Mouse (Mus musculus): ENCODE results near the gene C1qtnf3. TPM values are rescaled to one million over a fixed set of nuclear protein-coding genes. Genes with fewer than 3 reads are reported as not detected.

The C1qtnf3 gene
- total and polyA plus RNA-seq, 3 experiments = 0.27 TPM; not detected in 2

- Histone ChIP-seq H3K4me1 (ENCODE audit: control insufficient read depth, insufficient read depth, low read length) (no peaks in the 10 kb centered on the region), H3K27ac (no peak overlapping the region), H3K27me3 (ENCODE audit: control insufficient read depth, insufficient read depth, low read length) (no peaks in the 10 kb centered on the region), H3K36me3 (ENCODE audit: control insufficient read depth, insufficient read depth, low read length) (no peaks in the 10 kb centered on the region), H3K79me2 (replicated peaks; ENCODE audit: control insufficient read depth, insufficient read depth, low read length) (no peaks in the 10 kb centered on the region), H3K9ac (ENCODE audit: low read depth, low read length) (no peak overlapping the region), H3K4me3 (no peak overlapping the region)
- 64% methylated on average over 3 of the region's 3 CpGs for WGBS
- intact Hi-C loops (cut with DNase I) = no loop called here
- TF ChIP-seq POLR2A (IDR thresholded peaks at IDR 0.05; ENCODE audit: insufficient read depth, low read depth, low read length) (no peak), CTCF (IDR thresholded peaks at IDR 0.05) (no peak), EP300 (IDR thresholded peaks at IDR 0.05; ENCODE audit: insufficient read depth, low read depth, low read length) (no peak)
- DNase-seq = no peak
Measured at GRCm38 (mm10) chr15:10969439-10969838, 17.3 kb downstream of the C1qtnf3 start.

- TF ChIP-seq CTCF (IDR thresholded peaks at IDR 0.05) = no peak
- no peak for TF ChIP-seq EP300 (IDR thresholded peaks at IDR 0.05; ENCODE audit: insufficient read depth, low read depth, low read length)
- TF ChIP-seq POLR2A (IDR thresholded peaks at IDR 0.05; ENCODE audit: insufficient read depth, low read depth, low read length) = no peak
- no peak overlapping the region for H3K4me3 ChIP-seq
- 85% methylated on average over 5 of the region's 5 CpGs for WGBS
- no peak overlapping the region for H3K9ac ChIP-seq (ENCODE audit: low read depth, low read length)
- no peak overlapping the region for H3K27ac ChIP-seq
- no peaks in the 10 kb centered on the region for H3K27me3 ChIP-seq (ENCODE audit: control insufficient read depth, insufficient read depth, low read length)
- H3K4me1 ChIP-seq (ENCODE audit: control insufficient read depth, insufficient read depth, low read length) = no peaks in the 10 kb centered on the region
- no peaks in the 10 kb centered on the region for H3K79me2 ChIP-seq (replicated peaks; ENCODE audit: control insufficient read depth, insufficient read depth, low read length)
- H3K36me3 ChIP-seq (ENCODE audit: control insufficient read depth, insufficient read depth, low read length) = no peaks in the 10 kb centered on the region
- intact Hi-C loops (cut with DNase I) = no loop called here
- no peak for DNase-seq
Measured at GRCm38 (mm10) chr15:10970777-10971176, 18.6 kb downstream of the C1qtnf3 start.

- intact Hi-C loops (cut with DNase I) = no loop called here
- no peak overlapping the region for H3K4me3 ChIP-seq
- no peak for DNase-seq
- no peaks in the 10 kb centered on the region for H3K27me3 ChIP-seq (ENCODE audit: control insufficient read depth, insufficient read depth, low read length)
- H3K36me3 ChIP-seq (ENCODE audit: control insufficient read depth, insufficient read depth, low read length) = no peaks in the 10 kb centered on the region
- TF ChIP-seq POLR2A (IDR thresholded peaks at IDR 0.05; ENCODE audit: insufficient read depth, low read depth, low read length) (no peak), EP300 (IDR thresholded peaks at IDR 0.05; ENCODE audit: insufficient read depth, low read depth, low read length) (no peak), CTCF (IDR thresholded peaks at IDR 0.05) (no peak)
- H3K79me2 ChIP-seq (replicated peaks; ENCODE audit: control insufficient read depth, insufficient read depth, low read length) = no peaks in the 10 kb centered on the region
- H3K9ac ChIP-seq (ENCODE audit: low read depth, low read length) = no peak overlapping the region
- no peak overlapping the region for H3K27ac ChIP-seq
- no peaks in the 10 kb centered on the region for H3K4me1 ChIP-seq (ENCODE audit: control insufficient read depth, insufficient read depth, low read length)
Measured at GRCm38 (mm10) chr15:10977151-10977550, 25.0 kb downstream of the C1qtnf3 start.

- intact Hi-C loops (cut with DNase I) = loop anchor here (5.0 to 10.0 kb wide), 5 partner anchors 58 to 508 kb away; partner anchors contain the start of genes Adamts12, Brix1, Dnajc21 and Rad1
- Histone ChIP-seq H3K36me3 (ENCODE audit: control insufficient read depth, insufficient read depth, low read length) (no peaks in the 10 kb centered on the region), H3K27me3 (ENCODE audit: control insufficient read depth, insufficient read depth, low read length) (no peaks in the 10 kb centered on the region), H3K4me3 (no peak overlapping the region), H3K79me2 (replicated peaks; ENCODE audit: control insufficient read depth, insufficient read depth, low read length) (no peaks in the 10 kb centered on the region), H3K27ac (peak overlapping the region; percentile 98; the same call in 1 of the 2 replicates), H3K4me1 (ENCODE audit: control insufficient read depth, insufficient read depth, low read length) (no peaks in the 10 kb centered on the region), H3K9ac (ENCODE audit: low read depth, low read length) (no peak overlapping the region)
- DNase-seq = no peak
- 66% methylated on average over 2 of the region's 2 CpGs for WGBS
- TF ChIP-seq EP300 (IDR thresholded peaks at IDR 0.05; ENCODE audit: insufficient read depth, low read depth, low read length) (no peak), CTCF (IDR thresholded peaks at IDR 0.05) (no peak), POLR2A (IDR thresholded peaks at IDR 0.05; ENCODE audit: insufficient read depth, low read depth, low read length) (no peak)
Measured at GRCm38 (mm10) chr15:10980712-10981111, 28.6 kb downstream of the C1qtnf3 start.

- Histone ChIP-seq H3K4me3 (peak within 1 kb of the TSS; percentile 79), H3K79me2 (replicated peaks; ENCODE audit: control insufficient read depth, insufficient read depth, low read length) (no peaks in the 10 kb centered on the region), H3K27ac (peak within 1 kb of the TSS; percentile 98), H3K27me3 (ENCODE audit: control insufficient read depth, insufficient read depth, low read length) (no peaks in the 10 kb centered on the region), H3K9ac (ENCODE audit: low read depth, low read length) (peak within 1 kb of the TSS; percentile 73), H3K36me3 (ENCODE audit: control insufficient read depth, insufficient read depth, low read length) (no peaks in the 10 kb centered on the region), H3K4me1 (ENCODE audit: control insufficient read depth, insufficient read depth, low read length) (no peaks in the 10 kb centered on the region)
- TF ChIP-seq CTCF (IDR thresholded peaks at IDR 0.05) (peak; percentile 58), POLR2A (IDR thresholded peaks at IDR 0.05; ENCODE audit: insufficient read depth, low read depth, low read length) (peak; percentile 93), EP300 (IDR thresholded peaks at IDR 0.05; ENCODE audit: insufficient read depth, low read depth, low read length) (no peak)
- under 1% methylated on average over 51 of the region's 52 CpGs for WGBS
- DNase-seq = peak; percentile 91 to 95
- intact Hi-C loops (cut with DNase I) = loop anchor here (5.0 to 10.0 kb wide), 5 partner anchors 59 to 509 kb away; partner anchors contain the start of genes Adamts12, Brix1, Dnajc21 and Rad1
Measured at GRCm38 (mm10) chr15:10981377-10982063, 29.4 kb downstream of the C1qtnf3 start, which contains the start of gene Amacr. Amacr (plus strand) TSS chr15:10981756.

GRCm38 (mm10) chr15:10982064-10982435 is 29.9 kb downstream of the C1qtnf3 start:
- Histone ChIP-seq H3K79me2 (replicated peaks; ENCODE audit: control insufficient read depth, insufficient read depth, low read length) (no peaks in the 10 kb centered on the region), H3K27ac (peak overlapping the region; percentile 98), H3K36me3 (ENCODE audit: control insufficient read depth, insufficient read depth, low read length) (no peaks in the 10 kb centered on the region), H3K27me3 (ENCODE audit: control insufficient read depth, insufficient read depth, low read length) (no peaks in the 10 kb centered on the region), H3K9ac (ENCODE audit: low read depth, low read length) (peak overlapping the region; percentile 73), H3K4me3 (peak overlapping the region; percentile 79), H3K4me1 (ENCODE audit: control insufficient read depth, insufficient read depth, low read length) (no peaks in the 10 kb centered on the region)
- intact Hi-C loops (cut with DNase I) = loop anchor here (5.0 to 10.0 kb wide), 5 partner anchors 60 to 510 kb away; partner anchors contain the start of genes Adamts12, Brix1, Dnajc21 and Rad1
- WGBS = 5% methylated on average over 6 of the region's 6 CpGs
- no peak for TF ChIP-seq POLR2A (IDR thresholded peaks at IDR 0.05; ENCODE audit: insufficient read depth, low read depth, low read length)
- no peak for TF ChIP-seq CTCF (IDR thresholded peaks at IDR 0.05)
- no peak for TF ChIP-seq EP300 (IDR thresholded peaks at IDR 0.05; ENCODE audit: insufficient read depth, low read depth, low read length)
- no peak for DNase-seq

All from heart, adult 2 months (tissue).